ENCODE assay signal across 9 mouse cellular contexts in genomic region chr11:95827464-95828085, GRCm38 (mm10). TPM values are rescaled to one million over a fixed set of nuclear protein-coding genes. Genes with fewer than 3 reads are reported as not detected.
A peak's percentile ranks its signal among the peaks of the same experiment; 100 is the strongest.
DNase-seq lines count a peak whose midpoint lies in the region; ATAC-seq and TF ChIP-seq lines count a peak whose summit lies in the region.
"Had no signal": no experiment of that assay in that cellular context is flagged by ENCODE, and none has a peak within 500 bp of the region (broad histone marks: within the 10 kb centered on the region; RNA-seq: fewer than 3 reads in every experiment).

No protein-coding gene starts in this region.

- no peak overlapping the region for H3K4me3 ChIP-seq in forebrain, postnatal 0 days (ENCODE audit: low read depth, low read length)
- no peak overlapping the region for H3K4me3 ChIP-seq in forebrain, embryonic 16.5 days (replicated peaks; ENCODE audit: low read length)
- no peak overlapping the region for H3K4me3 ChIP-seq in embryonic facial prominence, embryonic 10.5 days
- no peak overlapping the region for H3K4me3 ChIP-seq in intestine, postnatal 0 days (ENCODE audit: low read depth, low read length)
- H3K4me3 ChIP-seq: limb, embryonic 13.5 days had no signal

- H3K27ac ChIP-seq in forebrain, postnatal 0 days (ENCODE audit: low read depth, low read length) = no peak overlapping the region
- H3K27ac ChIP-seq in forebrain, embryonic 16.5 days (ENCODE audit: low read length) = no peak overlapping the region
- no peak overlapping the region for H3K27ac ChIP-seq in embryonic facial prominence, embryonic 10.5 days (replicated peaks)
- H3K27ac ChIP-seq in intestine, postnatal 0 days (ENCODE audit: low read depth, low read length) = no peak overlapping the region; the same call in 1 of the 2 replicates
- H3K27ac ChIP-seq: limb, embryonic 13.5 days had no signal

- no peaks in the 10 kb centered on the region for H3K36me3 ChIP-seq in forebrain, postnatal 0 days (ENCODE audit: insufficient read depth)
- no peaks in the 10 kb centered on the region for H3K36me3 ChIP-seq in forebrain, embryonic 16.5 days (ENCODE audit: control insufficient read depth, insufficient read depth)
- no peaks in the 10 kb centered on the region for H3K36me3 ChIP-seq in embryonic facial prominence, embryonic 10.5 days (replicated peaks)
- peaks cover 7% of the 10 kb centered on the region; the same call in 1 of the 2 replicates for H3K36me3 ChIP-seq in intestine, postnatal 0 days (ENCODE audit: control insufficient read depth, insufficient read depth)
- H3K36me3 ChIP-seq in splenic B cell, adult 2 months (ENCODE audit: control insufficient read depth, insufficient read depth, low read length, poor library complexity, severe bottlenecking) = peaks cover 6% of the 10 kb centered on the region
- H3K36me3 ChIP-seq: limb, embryonic 13.5 days had no signal

- no peaks in the 10 kb centered on the region for H3K9me3 ChIP-seq in forebrain, postnatal 0 days (ENCODE audit: low read length)
- no peaks in the 10 kb centered on the region for H3K9me3 ChIP-seq in forebrain, embryonic 16.5 days (ENCODE audit: control insufficient read depth, low read length)
- no peaks in the 10 kb centered on the region for H3K9me3 ChIP-seq in embryonic facial prominence, embryonic 10.5 days
- H3K9me3 ChIP-seq in intestine, postnatal 0 days (ENCODE audit: control insufficient read depth) = no peaks in the 10 kb centered on the region
- H3K9me3 ChIP-seq: limb, embryonic 13.5 days had no signal

- ATAC-seq in forebrain, postnatal 0 days = no peak
- ATAC-seq in forebrain, embryonic 16.5 days = no peak
- no peak for ATAC-seq in intestine, postnatal 0 days

- H3K4me1 ChIP-seq in forebrain, postnatal 0 days (ENCODE audit: insufficient read depth) = 0 out of 2 replicates have a peak, but pooled peaks cover 14% of the 10 kb centered on the region
- peaks cover 22% of the 10 kb centered on the region for H3K4me1 ChIP-seq in forebrain, embryonic 16.5 days (replicated peaks; ENCODE audit: control insufficient read depth, insufficient read depth, low read length)
- H3K4me1 ChIP-seq in embryonic facial prominence, embryonic 10.5 days = peaks cover 42% of the 10 kb centered on the region
- 0 out of 2 replicates have a peak, but pooled peaks cover 3% of the 10 kb centered on the region for H3K4me1 ChIP-seq in intestine, postnatal 0 days (replicated peaks; ENCODE audit: control insufficient read depth, insufficient read depth, low read length)

- H3K4me2 ChIP-seq in forebrain, postnatal 0 days (ENCODE audit: low read depth) = no peak overlapping the region
- no peak overlapping the region for H3K4me2 ChIP-seq in forebrain, embryonic 16.5 days (ENCODE audit: low read length)
- H3K4me2 ChIP-seq in intestine, postnatal 0 days (replicated peaks; ENCODE audit: low read depth) = 0 out of 2 replicates have a peak overlapping the region, but pooled peaks have one; percentile 37
- H3K4me2 ChIP-seq: limb, embryonic 13.5 days had no signal

- TF ChIP-seq CTCF in forebrain, postnatal 0 days (IDR thresholded peaks at IDR 0.05; ENCODE audit: low read depth) = peak; percentile 83
- peak; percentile 83 for TF ChIP-seq CTCF in intestine, postnatal 0 days (IDR thresholded peaks at IDR 0.05; ENCODE audit: low read depth)

- DNase-seq in forebrain, postnatal 0 days = peak; percentile 85
- DNase-seq in 3T3-L1 (ENCODE audit: low read depth, low spot score) = peak; percentile 86
- DNase-seq in adrenal gland, adult 2 months = peak; percentile 70
- DNase-seq in embryonic facial prominence, embryonic 10.5 days (ENCODE audit: low spot score) = peak; percentile 72
- peak; percentile 87 for DNase-seq in lung, postnatal 10 days
- DNase-seq in splenic B cell, adult 2 months (ENCODE audit: low read depth, low spot score) = peak; percentile 83

- H3K27me3 ChIP-seq in forebrain, postnatal 0 days (ENCODE audit: insufficient read depth, low read length) = peaks cover 71% of the 10 kb centered on the region
- H3K27me3 ChIP-seq in forebrain, embryonic 16.5 days (replicated peaks; ENCODE audit: control insufficient read depth, insufficient read depth, low read length) = peaks cover 74% of the 10 kb centered on the region
- H3K27me3 ChIP-seq in embryonic facial prominence, embryonic 10.5 days (replicated peaks; ENCODE audit: low read depth, poor library complexity, severe bottlenecking) = peaks cover 94% of the 10 kb centered on the region
- H3K27me3 ChIP-seq in intestine, postnatal 0 days (replicated peaks; ENCODE audit: control insufficient read depth, insufficient read depth, low read length) = peaks cover 37% of the 10 kb centered on the region
- H3K27me3 ChIP-seq in splenic B cell, adult 2 months (ENCODE audit: control insufficient read depth, insufficient read depth, low read length, poor library complexity, severe bottlenecking) = no peaks in the 10 kb centered on the region

- WGBS in forebrain, postnatal 0 days = 14% methylated on average over 3 of the region's 3 CpGs
- 24% methylated on average over 3 of the region's 3 CpGs for WGBS in forebrain, embryonic 16.5 days
- 20% methylated on average over 3 of the region's 3 CpGs for WGBS in embryonic facial prominence, embryonic 10.5 days
- 16% methylated on average over 3 of the region's 3 CpGs for WGBS in intestine, postnatal 0 days

- no peak overlapping the region for H3K9ac ChIP-seq in forebrain, postnatal 0 days
- no peak overlapping the region for H3K9ac ChIP-seq in forebrain, embryonic 16.5 days (replicated peaks; ENCODE audit: low read depth, low read length)
- no peak overlapping the region for H3K9ac ChIP-seq in intestine, postnatal 0 days (ENCODE audit: low read depth, low read length)
- H3K9ac ChIP-seq: limb, embryonic 13.5 days had no signal

RNA-seq across cellular contexts. Expression of gene Phospho1, which starts 3.3 kb away (rescaled TPM):
- total RNA-seq in forebrain, postnatal 0 days (2014; rRNA removed) = 0.90 and 2.7 TPM in 2 replicates
- polyA plus RNA-seq in forebrain, postnatal 0 days (2015; fragmentation: Nextera tagmentation; extraction: Ambion mirVana) = not detected in 2 replicates
- polyA plus RNA-seq in forebrain, embryonic 16.5 days (2015; fragmentation: Nextera tagmentation; extraction: Ambion mirVana) = not detected in 2 replicates
- 100 to 1,000 TPM; 179 to 254 TPM for total RNA-seq in adrenal gland, adult 2 months (2021)
- polyA plus RNA-seq in adrenal gland, adult 2 months (2012; rRNA removed) = 431 and 453 TPM in 2 replicates
- not detected in 2 replicates for polyA plus RNA-seq in embryonic facial prominence, embryonic 10.5 days (2016; fragmentation: Nextera tagmentation; extraction: Ambion mirVana)
- 2.6 and 2.9 TPM in 2 replicates for polyA plus RNA-seq in intestine, postnatal 0 days (2015; fragmentation: Nextera tagmentation; extraction: Ambion mirVana)

RNA-seq across cellular contexts. Expression of gene Gngt2, which starts 9.4 kb away (rescaled TPM):
- total RNA-seq in forebrain, postnatal 0 days (2014; rRNA removed) = 1.0 and 1.6 TPM in 2 replicates
- polyA plus RNA-seq in forebrain, postnatal 0 days (2015; fragmentation: Nextera tagmentation; extraction: Ambion mirVana) = 1.9 and 2.9 TPM in 2 replicates
- polyA plus RNA-seq in forebrain, embryonic 16.5 days (2015; fragmentation: Nextera tagmentation; extraction: Ambion mirVana) = 2.7 and 2.9 TPM in 2 replicates
- total RNA-seq in adrenal gland, adult 2 months (2021) = 10 to 100 TPM; 21.4 to 30.4 TPM
- polyA plus RNA-seq in adrenal gland, adult 2 months (2012; rRNA removed) = 1.3 and 1.4 TPM in 2 replicates
- 9.5 and 10.0 TPM in 2 replicates for polyA plus RNA-seq in embryonic facial prominence, embryonic 10.5 days (2016; fragmentation: Nextera tagmentation; extraction: Ambion mirVana)
- 19.9 and 23.2 TPM in 2 replicates for polyA plus RNA-seq in intestine, postnatal 0 days (2015; fragmentation: Nextera tagmentation; extraction: Ambion mirVana)

RNA-seq across cellular contexts. Expression of gene Abi3, which starts 14.7 kb away (rescaled TPM):
- 0.19 and 0.62 TPM in 2 replicates for total RNA-seq in forebrain, postnatal 0 days (2014; rRNA removed)
- 1.4 and 1.5 TPM in 2 replicates for polyA plus RNA-seq in forebrain, postnatal 0 days (2015; fragmentation: Nextera tagmentation; extraction: Ambion mirVana)
- 1.5 and 2.0 TPM in 2 replicates for polyA plus RNA-seq in forebrain, embryonic 16.5 days (2015; fragmentation: Nextera tagmentation; extraction: Ambion mirVana)
- 10 to 100 TPM; 11.9 to 12.3 TPM for total RNA-seq in adrenal gland, adult 2 months (2021)
- 55.2 and 62.6 TPM in 2 replicates for polyA plus RNA-seq in adrenal gland, adult 2 months (2012; rRNA removed)
- polyA plus RNA-seq in embryonic facial prominence, embryonic 10.5 days (2016; fragmentation: Nextera tagmentation; extraction: Ambion mirVana) = 3.7 and 4.1 TPM in 2 replicates
- 7.5 and 8.1 TPM in 2 replicates for polyA plus RNA-seq in intestine, postnatal 0 days (2015; fragmentation: Nextera tagmentation; extraction: Ambion mirVana)

Comparison
In these comparisons a context has a peak if more than half of its experiments do, and no peak if none do; other contexts are left out.
1. RNA of gene Phospho1, which starts 3.3 kb away (polyA plus RNA-seq): 431 to 453 TPM in adrenal gland, adult 2 months; 2.6 to 2.9 TPM in intestine, postnatal 0 days, not detected in embryonic facial prominence, embryonic 10.5 days, not detected in forebrain, postnatal 0 days and not detected in forebrain, embryonic 16.5 days; every median in the first group is over 100 times any median in the second.
2. Peak in every context shown above with its lines, with median percentiles within 50 percentile points of each other: DNase-seq.